Mouse (Mus musculus) kidney, adult 2 months (tissue): ENCODE results near the gene U90926.

Experiments used
- CTCF ChIP-seq: fragments of 200-500 bp; conservative IDR thresholded peaks from 2 replicates; pipeline ENCODE4 v1.5.1; 2011; ENCODE audit warnings: low read depth, mild to moderate bottlenecking, control low read depth, low read length, moderate library complexity, mixed read lengths; ENCODE audit not compliant: insufficient read depth, insufficient read length
- POLR2A ChIP-seq: fragments of 200-500 bp; IDR thresholded peaks from one replicate; pipeline ENCODE4 v1.6.1; 2011; ENCODE audit warnings: low read depth, low read length, control low read depth

DNA sequence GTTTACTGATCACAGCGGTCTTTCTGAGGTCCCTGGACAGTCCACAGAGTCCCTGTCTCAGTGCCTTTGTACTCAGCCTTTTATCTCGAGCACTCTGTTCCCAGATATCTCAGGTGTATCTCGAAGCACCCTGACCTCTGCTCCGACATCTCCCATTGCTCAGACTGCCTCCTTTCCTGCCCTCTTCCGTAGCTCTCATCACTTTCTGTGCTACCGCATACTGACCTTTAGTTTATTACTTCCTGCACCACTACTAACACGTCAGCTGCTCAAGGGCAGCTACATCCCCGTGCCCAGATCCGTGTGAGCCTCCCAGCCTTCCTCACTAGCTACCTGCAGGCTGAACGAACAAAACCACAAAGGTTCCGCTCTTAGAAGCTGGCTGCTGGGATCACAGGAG, 33.4 kb upstream of the U90926 start:
- no peak for TF ChIP-seq CTCF
- TF ChIP-seq POLR2A, result no peak
